Mouse (Mus musculus) right cerebral cortex, postnatal 36 days (tissue): Measurements from ENCODE around the gene Lcat.
A peak's percentile ranks its signal among the peaks of the same experiment; 100 is the strongest.
"Not testable (repeated sequence)": the region's sequence is repeated elsewhere in the genome, so short reads cannot be mapped to it uniquely, and the experiment has no call there.

Experiments
- DNase-seq, 2 experiments: peaks; one replicate each; pipeline ENCODE4 v3.0.0; 2022; ENCODE audit warnings: low spot score in 2 of 2, mixed read lengths in 1 of 2

Lcat gene

DNA sequence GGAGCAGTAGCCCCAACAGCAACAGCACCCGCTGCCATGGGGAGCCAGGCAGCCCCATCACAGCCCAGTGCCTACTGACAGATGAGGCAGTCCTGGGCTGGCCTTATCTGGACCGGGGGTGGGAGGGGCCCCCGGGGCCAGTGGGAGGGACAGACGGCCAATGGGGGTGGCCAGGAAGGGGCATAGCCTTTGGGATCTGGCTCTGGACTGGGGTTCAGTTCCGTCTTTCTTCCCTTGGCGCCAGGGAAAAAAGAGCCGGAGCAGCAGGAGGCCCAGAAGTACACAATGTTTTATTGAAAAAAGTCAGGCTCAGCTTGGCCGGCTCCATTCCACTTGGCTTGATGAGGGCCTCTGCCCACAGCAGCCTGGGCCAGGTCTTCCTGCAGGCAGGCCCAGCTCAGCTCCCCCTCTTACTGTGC, at the start of gene Lcat:
Gene Lcat, minus strand, starts transcription at position 62 of the 419 bp plus-strand sequence.
- DNase-seq: no peak

DNA sequence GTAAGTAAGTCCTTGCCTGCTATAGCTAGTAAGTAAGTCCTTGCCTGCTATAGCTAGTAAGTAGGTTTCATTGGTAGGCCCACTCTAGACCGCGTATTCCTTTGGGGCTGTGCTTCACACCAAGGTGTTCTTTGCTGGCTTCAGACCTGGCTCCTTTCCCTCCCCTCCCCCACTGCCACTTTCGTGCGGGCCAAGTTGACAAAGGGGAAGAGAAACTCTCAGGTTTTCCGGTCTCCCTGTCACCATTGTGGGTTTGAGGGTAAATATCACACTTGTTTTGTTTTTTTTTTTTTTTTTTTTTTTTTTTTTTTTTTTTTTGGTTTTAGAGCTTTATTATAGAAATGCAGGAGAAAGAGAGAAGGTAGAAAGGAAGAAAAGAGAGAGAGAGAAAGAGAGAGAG, 49.3 kb upstream of the Lcat start:
- DNase-seq: no peak

DNA sequence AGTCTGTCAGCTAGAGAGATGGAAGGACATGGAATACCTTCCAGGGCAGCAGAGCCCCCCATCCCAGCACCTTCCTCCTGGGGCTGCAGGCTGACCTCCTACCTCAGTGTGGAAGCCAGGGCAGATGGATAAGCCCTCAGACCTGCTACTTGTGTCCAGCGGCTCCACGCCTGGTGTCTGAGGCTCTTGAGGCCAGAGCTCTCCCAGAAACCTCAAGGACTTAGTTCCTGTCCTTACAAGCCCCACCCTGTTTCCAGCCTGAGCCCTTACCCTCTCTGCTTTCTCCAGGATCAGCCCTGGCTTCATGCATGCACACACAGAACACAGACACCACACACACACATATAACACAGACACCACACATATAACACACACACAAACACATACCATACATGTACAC, 48.4 kb upstream of the Lcat start:
- no peak for DNase-seq

DNA sequence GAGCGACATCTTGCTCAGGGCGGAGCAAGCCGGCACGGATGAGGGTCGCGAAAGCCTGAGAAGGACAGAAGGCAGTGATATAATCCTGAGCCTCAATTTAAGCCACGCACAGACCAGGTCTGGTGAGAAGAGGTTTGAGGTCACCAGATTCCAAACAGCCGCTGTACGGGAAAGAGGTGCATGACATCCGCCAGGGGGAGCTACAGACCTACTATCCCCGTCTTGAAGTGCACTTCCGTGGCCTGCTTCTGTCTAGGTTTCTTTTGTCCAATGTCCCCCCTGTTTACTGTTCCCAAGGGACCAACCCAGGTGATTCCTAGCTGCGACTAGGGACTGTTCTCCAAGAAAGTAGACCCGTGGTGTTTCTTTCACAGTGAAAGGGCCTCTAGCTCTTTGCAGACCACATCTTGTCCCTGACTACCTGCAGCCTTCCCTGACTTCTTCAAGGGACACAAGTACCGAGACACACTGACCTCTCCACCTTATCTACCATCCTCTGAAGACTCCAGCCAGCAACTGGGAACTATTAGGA, 47.7 kb upstream of the Lcat start, which contains the start of gene Dus2:
Gene Dus2, plus strand, starts transcription at position 482 of the 532 bp plus-strand sequence.
- DNase-seq: peak in 1 of 2 experiments; percentile 16

DNA sequence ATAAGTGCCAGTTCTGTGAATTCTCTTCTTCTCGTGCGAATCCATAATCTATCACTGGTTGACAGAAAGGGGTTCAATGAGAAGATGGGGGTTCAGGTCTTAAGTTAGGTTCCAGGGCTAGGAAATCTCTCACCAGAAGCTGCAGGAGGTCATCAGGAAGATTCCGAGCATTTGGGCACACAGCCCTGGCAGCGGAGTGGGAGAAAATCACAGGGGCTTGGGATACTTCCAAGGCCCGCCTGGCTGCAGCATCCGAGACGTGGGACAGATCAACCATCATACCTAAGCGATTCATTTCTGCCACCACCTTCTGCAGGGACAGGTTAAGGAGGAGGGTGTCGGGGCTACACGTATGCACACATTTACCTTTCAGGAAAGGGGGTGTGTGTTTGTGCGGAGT, 45.4 kb upstream of the Lcat start:
- DNase-seq: no peak

DNA sequence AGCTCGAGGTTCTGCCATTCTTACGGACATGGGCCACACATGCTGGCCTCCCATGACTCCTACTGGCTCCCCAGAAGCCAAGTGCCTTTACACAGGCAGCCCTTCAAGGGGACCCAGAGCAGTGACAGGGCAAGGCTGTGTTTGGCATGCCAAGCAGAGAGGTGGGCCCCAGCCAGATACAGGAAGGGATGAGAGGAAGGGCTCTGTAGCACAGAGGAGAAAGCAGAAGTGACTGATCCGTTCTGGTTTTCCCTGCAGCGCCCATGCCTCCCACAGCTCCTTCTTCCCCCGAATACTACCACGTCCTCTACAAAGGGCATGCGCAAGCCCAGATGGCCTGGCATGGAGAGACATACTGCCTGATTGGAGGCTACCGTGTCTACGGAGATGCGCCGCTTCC, 40.2 kb upstream of the Lcat start:
- not testable (repeated sequence) for DNase-seq

DNA sequence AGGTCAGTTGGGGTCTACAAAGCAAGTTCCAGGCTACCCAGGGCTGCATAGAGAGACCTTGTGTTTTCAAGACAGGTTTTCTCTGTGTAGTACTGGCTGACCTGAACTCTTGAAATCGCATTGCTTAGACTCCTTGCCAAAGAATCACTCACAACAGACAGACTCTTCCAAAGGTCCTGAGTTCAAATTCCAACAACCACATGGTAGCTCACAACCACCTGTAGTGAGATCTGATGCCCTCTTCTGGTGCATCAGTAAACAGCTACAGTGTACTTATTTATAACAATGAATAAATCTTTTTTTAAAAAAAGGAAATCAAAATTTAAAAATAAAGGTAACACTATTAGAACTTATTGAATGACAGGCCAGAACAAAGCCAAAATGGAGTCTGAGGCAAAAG, 38.0 kb upstream of the Lcat start:
- DNase-seq: no peak

DNA sequence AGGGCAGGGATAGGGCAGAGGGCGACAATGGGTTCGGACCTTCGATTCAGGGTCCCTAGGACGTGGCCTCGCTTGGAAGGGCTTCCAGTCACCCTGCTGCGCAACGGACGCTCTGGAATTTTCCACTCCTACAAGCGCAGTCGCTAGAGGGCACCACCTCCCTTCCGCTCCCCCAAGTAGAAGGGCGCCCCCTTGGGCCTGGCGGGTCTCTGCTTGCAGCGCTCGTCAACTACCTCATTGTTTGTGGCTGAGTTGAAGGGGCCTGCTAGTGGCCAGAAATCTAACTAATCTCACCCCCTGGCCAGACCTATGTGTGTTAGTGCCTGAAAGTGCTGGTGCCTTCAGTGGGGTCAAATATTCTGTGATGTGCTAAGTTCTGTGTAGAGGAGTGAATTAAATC, 36.1 kb upstream of the Lcat start, which contains the start of gene Dpep3:
Gene Dpep3, minus strand, starts transcription at position 105 of the 400 bp plus-strand sequence.
- no peak for DNase-seq

DNA sequence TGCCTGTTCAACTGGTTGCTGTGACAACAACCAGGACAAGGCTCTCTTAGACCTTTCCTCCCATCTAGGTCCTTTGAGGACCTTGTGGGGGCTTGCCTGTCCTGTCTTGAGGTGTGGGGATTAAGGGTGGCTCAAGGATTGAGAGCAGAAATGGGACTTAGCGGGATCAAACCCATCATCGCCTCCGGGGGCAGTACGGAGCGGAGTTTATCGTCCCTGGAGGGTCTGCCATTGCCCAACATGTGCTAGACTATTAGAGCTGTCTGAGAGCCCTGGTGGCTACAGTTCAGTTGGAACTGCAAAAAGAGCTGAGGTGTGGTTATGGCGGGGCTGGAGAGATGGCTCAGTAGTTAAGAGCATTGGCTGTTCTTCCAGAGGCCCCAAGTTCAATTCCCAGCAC, 32.2 kb upstream of the Lcat start:
- no peak for DNase-seq

DNA sequence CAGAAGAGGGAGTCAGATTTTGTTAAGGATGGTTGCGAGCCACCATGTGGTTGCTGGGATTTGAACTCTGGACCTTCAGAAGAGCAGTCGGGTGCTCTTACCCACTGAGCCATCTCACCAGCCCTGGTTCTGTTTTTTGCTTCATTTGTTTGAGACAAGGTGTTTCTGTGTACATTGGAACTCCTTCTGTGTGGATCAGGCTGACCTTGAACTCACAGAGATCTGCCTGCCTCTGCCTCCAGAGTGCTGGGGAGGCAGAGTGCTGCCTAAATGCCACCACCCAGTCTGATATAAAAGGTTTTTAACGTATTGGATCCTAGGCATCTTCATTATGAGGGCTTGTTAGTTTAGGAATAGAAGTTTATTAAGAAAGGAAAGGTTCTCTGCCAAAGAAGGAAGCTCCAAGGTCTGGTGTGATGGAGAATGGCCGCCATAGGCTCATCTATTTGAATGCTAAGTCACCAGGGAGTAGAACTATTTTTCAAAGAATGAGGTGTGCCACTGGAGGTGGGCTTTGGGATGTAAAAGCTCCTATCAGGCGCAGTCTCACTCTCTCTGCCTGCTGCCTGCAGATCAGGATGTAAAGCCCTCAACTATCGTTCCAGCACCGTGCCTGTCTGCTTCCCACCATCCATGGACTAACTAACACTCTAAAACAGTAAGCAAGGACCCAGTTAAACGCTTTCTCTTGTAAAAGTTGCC, 28.0 kb upstream of the Lcat start:
- DNase-seq: no peak

DNA sequence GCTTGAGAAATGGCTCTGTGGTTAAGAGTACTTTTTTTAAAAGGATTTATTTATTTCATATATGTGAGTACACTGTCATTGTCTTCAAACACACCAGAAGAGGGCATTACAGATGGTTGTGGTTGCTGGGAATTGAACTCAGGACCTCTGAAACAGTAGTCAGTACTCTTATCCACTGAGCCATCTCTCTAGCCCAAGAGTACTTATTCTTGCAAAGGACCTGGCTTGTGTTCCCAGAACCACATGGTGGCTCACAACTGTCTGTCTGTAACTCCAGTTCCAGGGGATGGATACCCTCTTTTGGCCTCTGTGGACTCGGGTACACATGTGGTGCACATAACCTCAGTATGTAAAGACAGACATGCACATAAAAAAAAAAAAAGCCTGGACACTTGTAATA, 26.2 kb upstream of the Lcat start:
- DNase-seq: no peak

DNA sequence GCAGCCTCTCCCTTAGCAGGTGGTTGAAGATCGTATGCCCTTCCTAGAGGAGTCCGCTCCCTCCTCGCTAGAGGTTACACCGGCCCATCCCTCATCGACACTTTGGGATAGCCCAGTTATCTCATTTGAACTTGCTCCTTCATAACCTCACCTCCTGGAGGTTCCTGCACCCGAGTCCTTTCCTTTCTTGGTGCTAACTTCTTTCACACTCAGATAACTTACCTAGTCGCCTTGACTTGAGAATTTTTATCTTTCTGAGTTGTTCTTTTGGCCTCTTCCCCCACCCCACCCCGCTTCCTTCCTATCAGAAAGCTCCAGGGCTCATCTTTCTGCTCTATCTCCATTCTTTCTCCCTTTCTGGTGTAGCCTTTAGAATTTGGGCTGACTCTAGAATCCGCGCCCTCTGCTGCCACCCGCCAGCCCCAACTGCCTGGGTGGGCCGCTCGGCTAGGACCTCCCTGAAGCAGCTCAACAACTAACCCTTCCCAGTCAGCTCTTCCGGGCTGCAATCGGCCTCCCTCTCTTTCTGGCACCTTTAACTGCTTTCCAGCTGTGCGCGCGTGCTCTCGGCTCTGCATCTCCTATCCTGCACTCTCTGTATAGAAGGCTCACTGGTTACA, 23.6 kb upstream of the Lcat start:
- no peak for DNase-seq

DNA sequence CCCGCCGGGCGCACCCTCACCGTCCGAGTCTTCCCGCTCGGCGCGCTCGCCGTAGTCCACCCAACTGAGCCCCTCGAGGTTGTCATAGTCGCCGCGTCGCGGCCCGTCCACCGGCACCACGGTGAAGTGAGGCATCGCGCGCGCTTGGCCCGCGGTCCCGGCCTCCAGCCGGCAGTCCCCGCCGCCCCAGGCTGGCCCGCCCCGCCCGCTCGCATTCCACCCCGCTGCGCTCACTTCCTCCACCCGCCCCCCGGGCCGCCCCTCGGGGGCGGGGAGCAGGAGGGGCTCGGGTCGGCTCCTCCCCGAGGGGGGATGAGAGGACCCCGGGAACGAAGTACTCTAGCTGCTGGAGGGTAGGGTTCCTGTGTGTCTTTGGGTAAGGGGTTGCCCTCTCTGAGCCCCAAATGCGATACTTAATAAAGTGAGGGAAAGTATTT, 22.7 kb upstream of the Lcat start, which contains the start of gene Slc12a4:
Gene Slc12a4, minus strand, starts transcription at position 193 of the 437 bp plus-strand sequence.
- no peak for DNase-seq

DNA sequence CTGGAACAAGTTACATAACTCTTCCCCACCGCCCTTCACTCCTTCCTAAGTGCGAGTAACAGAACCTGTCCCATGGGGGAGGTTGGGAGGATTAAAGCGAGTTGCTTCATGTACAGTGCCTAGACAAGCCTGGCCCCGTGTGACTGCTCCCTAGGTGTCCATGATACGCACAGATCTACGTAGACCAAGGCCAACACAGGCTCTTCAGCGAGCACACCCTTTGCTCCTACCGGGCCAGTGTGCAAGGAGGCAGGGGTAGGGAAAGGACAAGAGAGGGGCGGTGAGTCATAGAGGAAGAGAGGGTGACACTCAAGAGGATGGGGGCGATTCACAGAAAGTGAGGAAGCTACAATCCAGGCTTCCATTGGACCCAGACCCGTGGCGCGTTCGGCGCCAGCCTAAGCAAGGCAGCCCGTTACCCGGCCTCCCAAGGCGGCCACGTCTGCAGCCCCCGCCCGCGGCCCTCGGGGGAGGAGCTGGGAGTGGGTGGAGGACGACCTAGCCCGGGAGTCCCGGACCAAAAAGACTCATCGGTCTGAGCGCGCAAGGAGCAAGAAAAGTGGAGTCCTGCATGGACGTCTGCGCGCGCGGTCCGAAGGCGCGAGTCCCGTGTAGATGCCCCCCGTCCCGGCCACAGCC, 22.2 kb upstream of the Lcat start:
- DNase-seq: no peak

DNA sequence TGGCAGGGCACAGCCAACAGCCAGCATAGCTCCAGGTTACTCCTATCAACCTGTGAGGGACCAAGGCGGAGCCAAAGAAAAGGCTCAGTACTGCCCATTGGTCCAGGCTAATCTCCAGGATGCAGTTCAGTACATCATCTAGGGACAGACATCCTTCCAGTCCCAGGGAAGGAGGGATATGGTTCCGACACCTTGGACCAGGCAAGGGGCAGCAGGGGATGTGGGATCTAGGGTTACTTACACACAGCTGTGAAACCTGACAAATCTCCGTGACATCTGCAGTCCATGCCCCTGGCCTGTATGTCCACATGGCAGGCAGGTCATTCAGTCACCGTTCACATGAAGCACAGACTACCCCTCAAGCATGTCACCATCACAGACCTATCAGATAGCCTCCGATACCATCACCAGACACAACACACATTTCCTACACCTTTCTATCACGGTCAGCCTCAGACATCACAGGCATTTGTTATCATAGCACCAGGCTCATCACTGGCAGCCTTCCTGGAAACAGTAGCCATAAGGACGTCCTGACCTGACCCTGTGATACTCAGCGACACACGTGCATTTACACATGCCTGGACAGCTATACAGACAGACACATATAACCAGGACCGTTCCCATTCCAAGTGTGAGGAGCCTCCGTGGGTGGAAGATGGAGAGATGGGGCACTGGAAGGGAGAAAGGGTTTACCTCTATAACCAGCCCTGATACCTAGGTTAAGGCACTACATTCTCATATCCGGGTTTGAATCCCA, 21.5 kb upstream of the Lcat start:
- DNase-seq: no peak

DNA sequence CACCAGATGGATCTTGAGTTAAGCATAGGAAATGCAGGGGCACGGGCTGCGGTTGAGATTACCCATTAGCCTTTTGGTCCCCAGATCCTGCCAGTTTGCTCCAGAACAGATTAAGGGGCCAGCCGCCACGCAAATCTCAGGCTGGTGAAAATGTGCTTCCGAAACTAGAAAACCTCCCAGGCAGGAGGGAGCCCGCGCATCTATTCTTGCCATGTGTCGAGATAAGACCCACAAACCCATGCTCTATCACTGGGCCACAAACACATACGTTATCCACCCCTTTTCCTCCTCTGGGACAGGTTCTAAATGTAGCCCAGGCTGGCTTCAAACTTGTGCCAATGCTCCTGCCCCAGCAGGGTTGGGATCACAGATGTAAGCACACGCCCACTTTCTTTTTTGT, 18.4 kb upstream of the Lcat start:
- DNase-seq: no peak

DNA sequence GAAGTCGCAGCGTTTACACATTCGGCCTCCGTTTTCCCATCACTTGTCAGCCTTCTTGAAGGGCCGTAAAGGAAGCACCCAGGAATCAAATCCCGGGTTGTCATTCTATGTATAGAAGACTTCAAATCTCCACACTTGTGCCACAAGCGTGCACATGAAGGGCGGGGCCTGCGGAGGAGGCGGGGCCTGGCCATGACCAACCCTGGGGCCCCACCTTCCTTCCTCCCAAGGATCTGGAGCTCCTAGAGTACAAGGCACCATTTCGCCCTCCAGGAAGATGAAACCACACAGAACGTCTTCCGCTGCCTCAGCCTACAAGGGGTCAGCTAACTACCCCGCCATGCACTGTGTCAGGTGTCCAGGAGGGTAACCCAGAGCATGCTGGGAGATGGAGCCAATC, 17.9 kb upstream of the Lcat start:
- DNase-seq: no peak

DNA sequence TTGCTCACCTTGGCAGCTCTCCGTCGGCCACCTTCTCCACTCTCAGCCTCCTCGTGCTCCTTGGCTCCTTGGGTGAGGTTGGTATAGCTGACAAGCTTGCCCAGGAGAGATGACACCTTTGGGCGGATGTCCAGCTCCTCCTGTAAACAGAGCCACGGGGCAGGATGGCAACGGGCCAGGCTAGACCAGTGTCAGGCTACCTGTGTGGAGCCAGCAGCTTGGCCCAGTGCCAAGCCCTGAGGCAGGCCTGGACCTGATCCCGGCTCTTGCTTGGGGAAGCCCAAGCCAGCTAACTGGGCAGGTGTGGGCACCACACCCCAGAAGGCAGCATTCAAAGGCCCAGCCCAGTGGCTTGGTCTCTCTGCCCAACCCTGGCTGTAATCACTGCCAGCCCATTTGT, 16.2 kb upstream of the Lcat start:
- DNase-seq: no peak

DNA sequence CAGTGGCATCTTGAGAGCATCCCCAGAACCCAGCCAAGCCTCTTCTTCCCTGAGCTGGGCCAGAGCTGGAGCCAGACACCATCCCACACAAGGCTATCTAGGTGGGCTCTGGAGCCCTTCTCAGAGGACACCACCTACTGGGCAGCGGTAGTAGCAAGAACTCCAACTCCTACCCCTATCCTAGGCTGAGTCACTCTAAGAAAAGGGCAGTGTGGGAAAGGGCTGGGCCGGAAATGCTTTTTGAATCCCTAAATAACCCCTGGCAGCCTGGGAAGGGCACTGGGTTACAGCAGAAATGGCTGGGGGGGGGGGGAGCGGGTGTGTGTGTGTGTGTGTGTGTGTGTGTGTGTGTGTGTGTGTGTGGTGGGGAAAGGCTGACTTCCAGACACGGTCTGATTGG, 14.6 kb upstream of the Lcat start:
- DNase-seq: no peak

DNA sequence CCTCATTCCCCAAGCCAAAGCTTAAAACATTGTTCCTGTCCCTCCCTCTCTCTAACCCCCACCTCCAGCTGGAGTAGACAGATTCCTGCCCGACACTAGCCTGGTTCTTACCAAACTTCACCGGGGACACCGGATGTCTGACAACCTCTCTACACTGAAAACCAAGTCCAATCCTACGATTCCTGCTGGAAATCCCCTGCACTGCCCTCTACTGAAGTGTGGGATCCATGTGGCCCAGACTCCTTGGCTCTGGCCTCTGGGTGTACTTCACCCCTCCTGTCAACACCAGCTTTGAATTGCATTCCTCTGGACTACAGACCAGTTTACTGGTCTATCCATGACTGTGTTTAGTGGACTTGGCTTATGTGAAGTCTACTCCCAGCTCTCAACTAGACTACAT, 13.4 kb upstream of the Lcat start:
- DNase-seq: no peak

DNA sequence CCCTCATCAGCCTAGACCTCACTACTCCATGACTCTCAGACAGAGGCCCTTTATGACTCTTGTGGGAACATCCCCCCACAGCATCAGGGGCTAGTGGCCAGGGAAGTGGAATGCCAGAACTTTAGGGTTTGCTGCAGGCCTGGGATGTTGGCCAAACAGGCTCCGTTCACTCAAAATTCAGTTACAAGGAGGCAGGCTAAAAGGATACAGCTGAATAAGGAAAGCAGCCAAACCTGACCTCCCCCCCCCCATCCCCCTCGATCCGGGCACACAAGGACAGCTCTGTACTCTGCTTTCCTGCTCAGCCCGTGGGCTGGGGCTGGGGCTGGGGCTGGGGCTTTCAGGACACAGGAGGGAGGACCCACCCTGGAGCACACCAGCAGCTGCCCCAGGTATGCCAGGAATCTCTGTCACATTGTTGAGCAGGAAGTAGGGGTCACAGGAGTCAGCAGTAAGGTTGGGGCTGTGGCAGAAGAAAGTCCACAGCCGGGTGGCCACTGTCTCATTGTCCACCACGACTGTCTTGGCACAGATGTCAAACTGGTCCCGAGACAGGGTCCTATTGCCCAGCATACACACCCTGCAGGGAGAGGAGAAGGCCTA, 8.0 kb upstream of the Lcat start:
- no peak for DNase-seq
